Mouse (Mus musculus) cortical plate, adult 2 months (tissue): Measurements from ENCODE around the gene Cd2. TPM values are rescaled to one million over a fixed set of nuclear protein-coding genes. Genes with fewer than 3 reads are reported as not detected.

ENCODE experiments used
- H3K27ac ChIP-seq: fragments of 200-500 bp; 2 replicates; pipeline ENCODE4 v1.5.1; 2012; ENCODE audit warnings: low read length, control low read depth, inconsistent platforms; ENCODE audit not compliant: insufficient read depth
- H3K4me1 ChIP-seq: fragments of 200-500 bp; 2 replicates; pipeline ENCODE4 v1.6.1; 2011; ENCODE audit warnings: low read length; ENCODE audit not compliant: control insufficient read depth, insufficient read depth
- H3K4me3 ChIP-seq: fragments of 200-500 bp; 2 replicates; pipeline ENCODE4 v1.5.1; 2011; ENCODE audit warnings: mild to moderate bottlenecking, low read length, control low read depth; ENCODE audit not compliant: insufficient read depth
- CTCF ChIP-seq: fragments of 200-500 bp; IDR thresholded peaks from 2 replicates; pipeline ENCODE4 v1.5.1; 2011; ENCODE audit warnings: mild to moderate bottlenecking, control low read depth, low read length; ENCODE audit not compliant: insufficient read depth; ENCODE audit errors: extremely low read depth
- POLR2A ChIP-seq: fragments of 200-500 bp; IDR thresholded peaks from 2 replicates; pipeline ENCODE4 v1.6.1; 2011; ENCODE audit warnings: mild to moderate bottlenecking, low read length, control low read depth; ENCODE audit not compliant: insufficient read depth; ENCODE audit errors: extremely low read depth
- polyA plus RNA-seq: library from polyadenylated mRNA; depleted of rRNA; stranded (reverse); fragments of >200 nt; gene quantifications from 2 replicates; pipeline ENCODE4 v1.2.3, GENCODE M21; 2012

The Cd2 gene
- polyA plus RNA-seq, 1 experiment, result 0.21 TPM

- Histone ChIP-seq H3K4me3 (no peak overlapping the region), H3K4me1 (no peaks in the 10 kb centered on the region), H3K27ac (no peak overlapping the region)
- TF ChIP-seq CTCF, result no peak
- no peak for TF ChIP-seq POLR2A
Measured at GRCm38 (mm10) chr3:101285021-101285615, 2.6 kb downstream of the Cd2 start.

DNA sequence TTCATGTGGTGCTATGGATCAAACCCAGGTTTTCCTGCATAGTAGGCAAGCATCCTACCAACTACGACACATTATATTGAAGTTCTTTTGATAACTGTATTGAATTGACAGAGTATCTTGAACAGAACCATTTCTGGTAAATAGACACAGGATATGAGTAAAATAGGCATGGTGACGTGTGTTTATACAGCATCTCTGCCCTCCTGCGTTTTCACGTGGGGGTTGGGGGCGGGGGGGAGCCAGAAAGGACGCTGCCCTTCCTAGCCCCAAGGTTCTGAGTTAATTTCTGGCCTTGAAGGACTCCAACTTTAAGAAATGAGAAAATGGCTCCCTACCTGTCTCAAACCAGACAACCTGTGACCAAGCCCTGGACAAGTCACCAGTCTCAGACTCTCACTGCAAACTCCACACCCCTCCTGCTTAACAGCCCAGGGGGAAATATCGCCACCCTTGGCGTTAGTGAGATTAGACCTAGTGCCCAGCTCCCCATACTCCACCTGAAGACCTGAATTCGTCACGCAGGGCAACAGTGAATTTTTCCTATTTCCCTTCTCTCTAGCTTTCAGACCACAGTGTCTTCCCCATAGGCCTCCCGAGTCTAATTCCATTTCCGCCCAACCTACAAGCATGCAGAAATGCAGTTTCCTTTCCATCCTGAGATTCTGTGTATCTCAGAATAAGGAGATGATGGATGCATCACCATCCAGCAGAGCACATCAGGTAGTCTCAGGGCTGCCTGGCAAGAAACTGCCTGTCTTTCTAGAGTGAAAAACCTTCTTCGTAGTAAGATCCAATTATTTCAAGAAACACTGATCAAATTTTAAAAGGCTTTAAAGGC lies 3.7 kb downstream of the Cd2 start:
- Histone ChIP-seq H3K27ac (no peak overlapping the region), H3K4me1 (no peaks in the 10 kb centered on the region), H3K4me3 (no peak overlapping the region)
- no peak for TF ChIP-seq CTCF
- no peak for TF ChIP-seq POLR2A

GRCm38 (mm10) chr3:101283441-101283840 lies 4.3 kb downstream of the Cd2 start:
- Histone ChIP-seq H3K27ac (no peak overlapping the region), H3K4me3 (no peak overlapping the region), H3K4me1 (no peaks in the 10 kb centered on the region)
- TF ChIP-seq POLR2A (no peak), CTCF (no peak)

- Histone ChIP-seq H3K27ac (no peak overlapping the region), H3K4me3 (no peak overlapping the region), H3K4me1 (no peaks in the 10 kb centered on the region)
- no peak for TF ChIP-seq POLR2A
- no peak for TF ChIP-seq CTCF
Measured at GRCm38 (mm10) chr3:101282556-101283180, 5.1 kb downstream of the Cd2 start.

DNA sequence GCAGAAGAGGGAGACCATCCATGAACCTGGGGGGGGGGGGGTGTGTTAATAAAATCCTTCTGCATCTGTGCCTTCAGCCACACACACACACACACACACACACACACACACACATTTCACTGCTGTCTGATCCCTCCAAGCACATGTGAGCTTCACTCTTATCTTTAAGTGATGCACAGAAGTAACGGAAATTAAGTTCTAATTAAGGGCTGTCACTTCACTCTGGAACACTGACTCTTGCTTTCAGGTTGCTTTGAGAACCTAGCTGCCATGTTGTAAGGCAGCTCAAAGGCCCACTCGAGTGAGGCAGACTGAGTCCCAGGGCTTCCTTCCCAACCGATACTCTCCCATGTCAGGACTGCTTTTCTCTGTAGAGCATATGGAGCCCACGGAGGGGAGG lies 5.9 kb downstream of the Cd2 start:
- no peak overlapping the region for H3K27ac ChIP-seq
- no peak overlapping the region for H3K4me3 ChIP-seq
- TF ChIP-seq CTCF (no peak), POLR2A (no peak)
- no peaks in the 10 kb centered on the region for H3K4me1 ChIP-seq

DNA sequence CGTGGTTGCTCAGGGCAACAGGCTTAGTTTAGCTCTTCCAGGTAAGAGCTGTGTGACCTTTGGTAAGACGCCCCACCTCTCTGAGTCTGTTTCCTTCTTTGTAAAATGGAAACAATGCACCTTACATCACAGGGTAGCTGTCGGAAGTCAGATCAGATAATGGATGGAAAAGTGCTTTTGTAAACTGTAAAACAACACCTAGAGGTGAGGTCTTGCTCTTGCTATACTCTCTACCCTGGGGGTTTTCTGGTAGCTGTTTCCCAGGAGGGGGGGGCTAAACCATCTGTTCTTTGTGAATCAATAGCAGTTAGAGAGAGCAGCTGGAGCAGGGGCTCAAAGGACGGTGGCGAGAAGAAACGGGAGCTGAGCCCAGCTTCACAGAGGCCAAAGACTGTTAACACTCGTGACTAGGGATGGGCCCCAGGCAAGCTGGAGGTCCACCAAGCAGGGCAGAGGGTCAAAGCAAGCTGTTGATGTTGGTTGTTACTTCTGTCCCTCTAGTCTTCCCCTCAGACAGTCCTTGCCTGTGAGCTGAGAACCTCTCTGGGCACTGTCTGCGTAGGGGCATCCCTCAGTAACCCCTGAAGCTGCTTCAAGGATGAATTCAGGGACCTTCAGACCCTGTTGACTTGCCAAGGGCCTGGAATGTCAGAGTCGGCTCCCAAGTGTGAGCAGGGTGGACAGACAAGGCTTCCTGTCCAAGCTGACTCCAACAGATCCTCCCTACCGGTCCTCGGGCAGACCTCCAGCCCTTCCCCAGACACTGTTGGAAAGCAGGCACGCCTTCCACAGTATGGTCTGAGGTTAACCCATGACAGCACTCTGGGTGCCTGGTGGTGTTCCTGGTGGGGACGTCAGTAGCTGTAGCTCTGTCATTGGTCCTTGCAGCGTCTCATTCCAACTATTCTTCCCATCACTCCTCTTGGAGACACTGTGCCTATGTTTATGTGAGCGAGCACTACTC lies 7.1 kb downstream of the Cd2 start:
- Histone ChIP-seq H3K27ac (no peak overlapping the region), H3K4me3 (no peak overlapping the region), H3K4me1 (no peaks in the 10 kb centered on the region)
- no peak for TF ChIP-seq POLR2A
- TF ChIP-seq CTCF, result no peak

DNA sequence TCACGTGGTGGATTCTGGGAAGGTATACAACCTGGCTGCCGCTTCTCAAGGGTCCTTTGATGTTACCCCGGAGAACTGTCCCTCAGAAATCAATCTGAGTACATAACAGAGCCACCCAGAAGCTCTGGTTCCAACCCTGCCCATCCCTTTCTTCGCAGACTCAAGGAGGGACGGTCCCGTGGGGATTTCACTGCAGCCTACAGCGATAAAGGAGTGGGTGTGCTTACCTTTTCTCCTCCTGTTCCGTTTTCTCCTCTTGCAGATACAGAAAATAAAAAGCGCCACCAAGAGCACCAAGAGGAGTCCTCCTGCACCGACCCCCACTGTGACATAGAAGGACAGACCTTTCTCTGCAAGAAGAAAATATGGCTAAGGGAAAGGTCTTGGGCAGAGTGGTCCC lies 8.2 kb downstream of the Cd2 start:
- TF ChIP-seq POLR2A (no peak), CTCF (no peak)
- no peaks in the 10 kb centered on the region for H3K4me1 ChIP-seq
- no peak overlapping the region for H3K27ac ChIP-seq
- H3K4me3 ChIP-seq, result no peak overlapping the region

GRCm38 (mm10) chr3:101278396-101278795 lies 9.3 kb downstream of the Cd2 start:
- H3K4me3 ChIP-seq, result no peak overlapping the region
- H3K4me1 ChIP-seq, result no peaks in the 10 kb centered on the region
- TF ChIP-seq POLR2A (no peak), CTCF (no peak)
- H3K27ac ChIP-seq, result no peak overlapping the region

DNA sequence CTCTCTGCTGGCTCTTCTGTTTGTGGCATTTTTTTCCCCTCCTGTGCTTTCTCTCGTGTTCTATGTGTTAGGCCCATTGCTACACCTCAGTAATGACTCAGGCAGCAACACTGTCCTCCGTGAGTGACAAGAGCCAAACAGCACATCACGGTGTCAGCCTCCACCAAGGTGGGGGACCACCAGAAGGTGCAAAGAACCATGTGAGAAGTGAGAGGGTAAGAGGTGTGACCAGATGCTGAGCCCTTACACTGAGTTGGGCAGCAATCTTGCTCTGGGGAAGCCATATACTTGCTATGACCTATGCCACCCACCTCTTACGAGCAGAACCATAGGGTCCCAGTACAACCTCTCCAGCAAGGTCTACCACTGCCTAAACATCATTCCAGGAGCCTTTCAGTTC lies 9.9 kb downstream of the Cd2 start:
- no peak overlapping the region for H3K4me3 ChIP-seq
- no peaks in the 10 kb centered on the region for H3K4me1 ChIP-seq
- TF ChIP-seq CTCF (no peak), POLR2A (no peak)
- H3K27ac ChIP-seq, result no peak overlapping the region
